11 mouse cellular contexts compared by ENCODE assay signal in the genomic region with DNA sequence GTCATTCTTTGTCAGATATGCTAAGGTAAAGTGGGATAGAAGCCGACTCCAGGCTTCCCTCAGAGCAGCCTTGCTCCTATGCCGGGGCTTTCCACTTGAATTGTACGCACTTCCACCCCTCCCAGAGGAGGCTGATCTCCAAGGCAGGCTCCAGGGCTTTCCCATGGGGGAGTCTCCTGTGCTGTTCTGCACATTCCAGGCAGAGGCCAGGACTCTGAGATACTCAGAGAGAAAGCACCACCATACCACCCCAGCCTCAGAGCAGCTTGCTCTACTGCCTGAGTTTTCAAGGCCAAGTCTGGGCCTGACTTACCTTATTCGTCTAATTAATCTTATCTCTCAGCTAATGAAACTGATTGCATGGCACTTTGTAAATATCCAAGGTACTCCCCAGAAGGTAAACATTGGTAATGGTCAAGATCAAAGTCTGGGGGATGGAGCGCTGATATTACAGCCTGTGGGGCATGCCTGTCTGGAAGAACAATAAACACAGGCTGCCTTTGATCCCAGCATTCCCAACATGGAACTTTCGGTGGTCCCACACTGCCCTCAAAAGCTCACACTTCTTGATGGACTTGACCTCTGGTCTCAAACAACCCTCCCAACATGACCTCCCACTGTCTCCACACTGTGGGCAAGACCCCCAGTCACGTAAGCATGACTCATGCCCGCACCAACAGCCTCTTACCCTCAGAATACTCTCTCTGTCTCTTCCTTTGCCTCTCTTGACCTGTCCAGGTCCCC.
DNase-seq lines count a peak whose midpoint lies in the region; ATAC-seq and TF ChIP-seq lines count a peak whose summit lies in the region.
"Had no signal": no experiment of that assay in that cellular context is flagged by ENCODE, and none has a peak within 500 bp of the region (broad histone marks: within the 10 kb centered on the region; RNA-seq: fewer than 3 reads in every experiment).

No protein-coding gene starts in this region.

- TF ChIP-seq EP300 in heart, adult 2 months (IDR thresholded peaks at IDR 0.05; ENCODE audit: insufficient read depth, low read depth, low read length), result no peak

- no peaks in the 10 kb centered on the region for H3K27me3 ChIP-seq in heart, embryonic 16.5 days (ENCODE audit: control insufficient read depth, insufficient read depth, low read length)
- no peaks in the 10 kb centered on the region for H3K27me3 ChIP-seq in heart, adult 2 months (ENCODE audit: control insufficient read depth, insufficient read depth, low read length)
- H3K27me3 ChIP-seq in lung, embryonic 14.5 days (ENCODE audit: insufficient read depth, low read length), result no peaks in the 10 kb centered on the region
- H3K27me3 ChIP-seq in intestine, embryonic 14.5 days (replicated peaks; ENCODE audit: control insufficient read depth, insufficient read depth, low read length), result no peaks in the 10 kb centered on the region
- no peaks in the 10 kb centered on the region for H3K27me3 ChIP-seq in stomach, embryonic 15.5 days (replicated peaks)
- H3K27me3 ChIP-seq: CH12.LX had no signal

- peak overlapping the region; percentile 17; the same call in 1 of the 2 replicates for H3K27ac ChIP-seq in heart, embryonic 16.5 days (ENCODE audit: low read length)
- no peak overlapping the region for H3K27ac ChIP-seq in heart, adult 2 months
- no peak overlapping the region for H3K27ac ChIP-seq in lung, embryonic 14.5 days (ENCODE audit: low read depth)
- peak overlapping the region; percentile 64 for H3K27ac ChIP-seq in intestine, embryonic 14.5 days (ENCODE audit: low read depth)
- H3K27ac ChIP-seq in stomach, embryonic 15.5 days, result peak overlapping the region; percentile 88

- no peak for DNase-seq in heart, adult 2 months
- DNase-seq in lung, embryonic 14.5 days, result peak; percentile 21
- no peak for DNase-seq in lung, adult 18-20 months
- DNase-seq in intestine, embryonic 14.5 days (ENCODE audit: low spot score), result peak; percentile 61
- DNase-seq in retina, embryonic 14.5 days (ENCODE audit: low spot score), result no peak
- DNase-seq: adrenal gland, adult 2 months had no signal

- no peaks in the 10 kb centered on the region for H3K36me3 ChIP-seq in heart, embryonic 16.5 days (ENCODE audit: control insufficient read depth, insufficient read depth)
- H3K36me3 ChIP-seq in heart, adult 2 months (ENCODE audit: control insufficient read depth, insufficient read depth, low read length), result no peaks in the 10 kb centered on the region
- H3K36me3 ChIP-seq in lung, embryonic 14.5 days (ENCODE audit: insufficient read depth), result no peaks in the 10 kb centered on the region
- no peaks in the 10 kb centered on the region for H3K36me3 ChIP-seq in intestine, embryonic 14.5 days (ENCODE audit: control insufficient read depth, insufficient read depth, low read length)
- H3K36me3 ChIP-seq in stomach, embryonic 15.5 days, result no peaks in the 10 kb centered on the region

- H3K9me3 ChIP-seq in heart, embryonic 16.5 days (replicated peaks; ENCODE audit: control insufficient read depth, low read length), result no peaks in the 10 kb centered on the region
- H3K9me3 ChIP-seq in lung, embryonic 14.5 days (ENCODE audit: low read depth, low read length), result no peaks in the 10 kb centered on the region
- no peaks in the 10 kb centered on the region for H3K9me3 ChIP-seq in intestine, embryonic 14.5 days (ENCODE audit: control insufficient read depth, low read length)
- H3K9me3 ChIP-seq in stomach, embryonic 15.5 days, result no peaks in the 10 kb centered on the region

- 0 out of 2 replicates have a peak, but pooled peaks have one; percentile 42 for ATAC-seq in heart, embryonic 16.5 days (replicated peaks; ENCODE audit: extremely low read depth, insufficient read depth, low FRiP score)
- 0 out of 2 replicates have a peak, but pooled peaks have one; percentile 54 for ATAC-seq in lung, embryonic 14.5 days (ENCODE audit: insufficient read depth)
- ATAC-seq in intestine, embryonic 14.5 days (replicated peaks; ENCODE audit: low FRiP score, low TSS enrichment, low read depth), result peak; percentile 85
- ATAC-seq in stomach, embryonic 15.5 days (ENCODE audit: insufficient read depth, low FRiP score, low read depth), result peak; percentile 88
- ATAC-seq: Patski had no signal

- no peaks in the 10 kb centered on the region for H3K79me2 ChIP-seq in heart, adult 2 months (replicated peaks; ENCODE audit: control insufficient read depth, insufficient read depth, low read length)

- intact Hi-C loops in heart, adult 2 months (cut with DNase I), result no loop called here

- peaks cover 24% of the 10 kb centered on the region for H3K4me1 ChIP-seq in heart, embryonic 16.5 days (ENCODE audit: control insufficient read depth, insufficient read depth, low read length)
- H3K4me1 ChIP-seq in heart, adult 2 months (ENCODE audit: control insufficient read depth, insufficient read depth, low read length), result no peaks in the 10 kb centered on the region; the same call in 1 of the 2 replicates
- H3K4me1 ChIP-seq in lung, embryonic 14.5 days (ENCODE audit: insufficient read depth), result peaks cover 10% of the 10 kb centered on the region; the same call in 1 of the 2 replicates
- H3K4me1 ChIP-seq in intestine, embryonic 14.5 days (replicated peaks; ENCODE audit: control insufficient read depth, insufficient read depth, low read length), result peaks cover 7% of the 10 kb centered on the region; the same call in 1 of the 2 replicates
- H3K4me1 ChIP-seq in stomach, embryonic 15.5 days, result peaks cover 7% of the 10 kb centered on the region; the same call in 1 of the 2 replicates

- no peak for TF ChIP-seq CTCF in heart, adult 2 months (IDR thresholded peaks at IDR 0.05)
- TF ChIP-seq CTCF in lung, embryonic 14.5 days (IDR thresholded peaks at IDR 0.05; ENCODE audit: low read depth), result no peak

- no peak for TF ChIP-seq POLR2A in heart, adult 2 months (IDR thresholded peaks at IDR 0.05; ENCODE audit: insufficient read depth, low read depth, low read length)

- 52% methylated on average over 8 of the region's 8 CpGs for WGBS in heart, embryonic 16.5 days
- WGBS in heart, adult 2 months, result 60% methylated on average over 8 of the region's 8 CpGs
- WGBS in lung, embryonic 14.5 days, result 28% methylated on average over 8 of the region's 8 CpGs
- 41% methylated on average over 8 of the region's 8 CpGs for WGBS in intestine, embryonic 14.5 days
- 39% methylated on average over 8 of the region's 8 CpGs for WGBS in stomach, embryonic 15.5 days

- H3K4me2 ChIP-seq in heart, embryonic 16.5 days (ENCODE audit: low read depth, low read length), result no peak overlapping the region
- H3K4me2 ChIP-seq in lung, embryonic 14.5 days, result no peak overlapping the region
- H3K4me2 ChIP-seq in intestine, embryonic 14.5 days (ENCODE audit: low read length), result peak overlapping the region; percentile 22
- H3K4me2 ChIP-seq in stomach, embryonic 15.5 days, result peak overlapping the region; percentile 24; the same call in 1 of the 2 replicates
- H3K4me2 ChIP-seq: midbrain, embryonic 11.5 days had no signal

- peak overlapping the region; percentile 28; the same call in 1 of the 2 replicates for H3K9ac ChIP-seq in heart, embryonic 16.5 days (ENCODE audit: low read length)
- H3K9ac ChIP-seq in heart, adult 2 months (ENCODE audit: low read depth, low read length), result no peak overlapping the region
- H3K9ac ChIP-seq in lung, embryonic 14.5 days, result no peak overlapping the region
- H3K9ac ChIP-seq in intestine, embryonic 14.5 days (ENCODE audit: low read length), result peak overlapping the region; percentile 7; the same call in 1 of the 2 replicates
- no peak overlapping the region for H3K9ac ChIP-seq in stomach, embryonic 15.5 days

- no peak overlapping the region for H3K4me3 ChIP-seq in heart, embryonic 16.5 days (ENCODE audit: low read length)
- no peak overlapping the region for H3K4me3 ChIP-seq in heart, adult 2 months
- H3K4me3 ChIP-seq in lung, embryonic 14.5 days (ENCODE audit: low read depth, low read length), result no peak overlapping the region
- no peak overlapping the region for H3K4me3 ChIP-seq in intestine, embryonic 14.5 days (ENCODE audit: low read depth, low read length)
- peak overlapping the region; percentile 18 for H3K4me3 ChIP-seq in stomach, embryonic 15.5 days (replicated peaks)

Comparison
In these comparisons a context has a peak if more than half of its experiments do, and no peak if none do; other contexts are left out.
1. H3K27ac ChIP-seq: peak in heart, embryonic 16.5 days (single experiment), intestine, embryonic 14.5 days (single experiment) and stomach, embryonic 15.5 days (single experiment); none in heart, adult 2 months (single experiment) and lung, embryonic 14.5 days (single experiment).
2. H3K9ac ChIP-seq: peak in heart, embryonic 16.5 days (single experiment) and intestine, embryonic 14.5 days (single experiment); none in heart, adult 2 months (single experiment), lung, embryonic 14.5 days (single experiment) and stomach, embryonic 15.5 days (single experiment).
3. DNase-seq: peak in lung, embryonic 14.5 days (single experiment) and intestine, embryonic 14.5 days (single experiment); none in heart, adult 2 months (0 of 2), lung, adult 18-20 months (0 of 2) and retina, embryonic 14.5 days (single experiment).
4. H3K4me2 ChIP-seq: peak in intestine, embryonic 14.5 days (single experiment) and stomach, embryonic 15.5 days (single experiment); none in heart, embryonic 16.5 days (single experiment) and lung, embryonic 14.5 days (single experiment).
5. Peak in every context shown above with its lines, with median percentiles within 50 percentile points of each other: ATAC-seq.